Mouse (Mus musculus) C2C12 (cell line): ENCODE data around the gene Aars2. TPM values are rescaled to one million over a fixed set of nuclear protein-coding genes. Genes with fewer than 3 reads are reported as not detected.

ENCODE experiments used
- H3K27me3 ChIP-seq: one replicate; pipeline ENCODE4 v1.6.1; 2011; ENCODE audit not compliant: control insufficient read depth, insufficient read depth, insufficient read length
- H3K36me3 ChIP-seq: one replicate; pipeline ENCODE4 v1.6.1; 2011; ENCODE audit not compliant: control insufficient read depth, insufficient read depth
- H3K4me3 ChIP-seq: one replicate; pipeline ENCODE4 v1.5.1; 2011; ENCODE audit warnings: mild to moderate bottlenecking, control low read depth; ENCODE audit not compliant: poor library complexity, insufficient read depth, severe bottlenecking
- H3K79me2 ChIP-seq: one replicate; pipeline ENCODE4 v1.6.1; 2011; ENCODE audit not compliant: control insufficient read depth, insufficient read depth
- H3K79me3 ChIP-seq: one replicate; pipeline ENCODE4 v1.6.1; 2011; ENCODE audit warnings: low read depth, control low read depth
- H3ac ChIP-seq: one replicate; pipeline ENCODE3; 2011; ENCODE audit warnings: low read depth; ENCODE audit not compliant: control insufficient read depth, insufficient read length
- CEBPB ChIP-seq: IDR thresholded peaks from one replicate; pipeline ENCODE4 v1.6.1; 2011; ENCODE audit warnings: low read depth, mild to moderate bottlenecking, control low read depth, moderate library complexity
- CTCF ChIP-seq: IDR thresholded peaks from one replicate; pipeline ENCODE4 v1.5.1; 2011; ENCODE audit not compliant: control insufficient read depth, insufficient read depth, insufficient read length
- FOSL1 ChIP-seq: IDR thresholded peaks from one replicate; pipeline ENCODE4 v1.8.0; 2011; ENCODE audit warnings: mild to moderate bottlenecking, low read length; ENCODE audit not compliant: poor library complexity, insufficient read depth, severe bottlenecking
- MAX ChIP-seq: IDR thresholded peaks from one replicate; pipeline ENCODE4 v1.6.1; 2011; ENCODE audit warnings: mild to moderate bottlenecking, control low read depth
- MYOD1 ChIP-seq: IDR thresholded peaks from one replicate; pipeline ENCODE4 v1.6.1; 2011; ENCODE audit warnings: low read depth; ENCODE audit not compliant: control insufficient read depth, insufficient read length
- MYOG ChIP-seq: IDR thresholded peaks from one replicate; pipeline ENCODE4 v1.6.1; 2011; ENCODE audit not compliant: control insufficient read depth, insufficient read length; ENCODE audit errors: extremely low read depth
- USF1 ChIP-seq: IDR thresholded peaks from one replicate; pipeline ENCODE4 v1.6.1; 2011; ENCODE audit warnings: low read depth, mild to moderate bottlenecking, control low read depth, moderate library complexity
- polyA plus RNA-seq: library from polyadenylated mRNA; unstranded; fragments of >200 nt; fragmentation: generic; extraction: Trizol; gene quantifications from one replicate; pipeline ENCODE4 v1.2.1, GENCODE M21; 2012; ENCODE audit warnings: missing spikeins

Gene Aars2
- polyA plus RNA-seq, 1 experiment: 14.3 TPM

- Histone ChIP-seq H3K36me3 (no peaks in the 10 kb centered on the region), H3K79me3 (no peaks in the 10 kb centered on the region), H3K79me2 (no peaks in the 10 kb centered on the region), H3ac (no peak overlapping the region), H3K4me3 (no peak overlapping the region), H3K27me3 (peaks cover 72% of the 10 kb centered on the region)
- TF ChIP-seq CEBPB (no peak), USF1 (no peak), CTCF (no peak)
Observed at GRCm38 (mm10) chr17:45539664-45540063, 33.0 kb downstream of the Aars2 start.

GRCm38 (mm10) chr17:45542129-45542528 lies 35.5 kb downstream of the Aars2 start:
- TF ChIP-seq CEBPB (no peak), MYOD1 (no peak), MAX (no peak), FOSL1 (no peak), USF1 (no peak), CTCF (no peak), MYOG (no peak)
- Histone ChIP-seq H3K27me3 (peaks cover 66% of the 10 kb centered on the region), H3K36me3 (no peaks in the 10 kb centered on the region), H3K79me2 (no peaks in the 10 kb centered on the region), H3K4me3 (no peak overlapping the region), H3K79me3 (no peaks in the 10 kb centered on the region), H3ac (no peak overlapping the region)

GRCm38 (mm10) chr17:45542705-45543104 lies 36.1 kb downstream of the Aars2 start:
- Histone ChIP-seq H3K4me3 (no peak overlapping the region), H3K79me2 (no peaks in the 10 kb centered on the region), H3ac (no peak overlapping the region), H3K36me3 (no peaks in the 10 kb centered on the region), H3K27me3 (peaks cover 62% of the 10 kb centered on the region), H3K79me3 (no peaks in the 10 kb centered on the region)
- TF ChIP-seq MYOD1: no peak
- no peak for TF ChIP-seq USF1
- TF ChIP-seq CEBPB: no peak
- TF ChIP-seq FOSL1: no peak
- TF ChIP-seq MYOG: no peak
- no peak for TF ChIP-seq CTCF
- TF ChIP-seq MAX: no peak

GRCm38 (mm10) chr17:45543115-45543514 lies 36.5 kb downstream of the Aars2 start:
- Histone ChIP-seq H3K27me3 (peaks cover 60% of the 10 kb centered on the region), H3ac (no peak overlapping the region), H3K4me3 (no peak overlapping the region), H3K36me3 (no peaks in the 10 kb centered on the region), H3K79me2 (no peaks in the 10 kb centered on the region), H3K79me3 (no peaks in the 10 kb centered on the region)
- TF ChIP-seq FOSL1: no peak
- TF ChIP-seq MAX: no peak
- no peak for TF ChIP-seq CEBPB
- TF ChIP-seq CTCF: no peak
- TF ChIP-seq MYOG: no peak
- TF ChIP-seq MYOD1: no peak
- TF ChIP-seq USF1: no peak

GRCm38 (mm10) chr17:45544001-45544872 lies 37.6 kb downstream of the Aars2 start:
- H3ac ChIP-seq: no peak overlapping the region
- no peak for TF ChIP-seq FOSL1
- TF ChIP-seq MAX: no peak
- TF ChIP-seq CEBPB: no peak
- TF ChIP-seq MYOD1: no peak
- H3K79me2 ChIP-seq: no peaks in the 10 kb centered on the region
- H3K36me3 ChIP-seq: no peaks in the 10 kb centered on the region
- H3K27me3 ChIP-seq: peaks cover 55% of the 10 kb centered on the region
- H3K4me3 ChIP-seq: no peak overlapping the region
- H3K79me3 ChIP-seq: no peaks in the 10 kb centered on the region

GRCm38 (mm10) chr17:45544873-45545277 lies 38.2 kb downstream of the Aars2 start:
- Histone ChIP-seq H3K4me3 (no peak overlapping the region), H3K79me2 (no peaks in the 10 kb centered on the region), H3K36me3 (no peaks in the 10 kb centered on the region), H3ac (no peak overlapping the region), H3K79me3 (no peaks in the 10 kb centered on the region), H3K27me3 (peaks cover 48% of the 10 kb centered on the region)
- TF ChIP-seq CTCF: no peak
- no peak for TF ChIP-seq MAX
- no peak for TF ChIP-seq FOSL1
- TF ChIP-seq USF1: no peak
- TF ChIP-seq MYOD1: no peak
- no peak for TF ChIP-seq MYOG
- no peak for TF ChIP-seq CEBPB
